Mouse (Mus musculus) adrenal gland, postnatal 14 days (tissue): ENCODE results near the gene Trim13. TPM values are rescaled to one million over a fixed set of nuclear protein-coding genes. Genes with fewer than 3 reads are reported as not detected.
"Not testable (repeated sequence)": the region's sequence is repeated elsewhere in the genome, so short reads cannot be mapped to it uniquely, and the experiment has no call there.

Experiments
- DNase-seq: peaks from one replicate; pipeline ENCODE4 v3.0.0; 2021; ENCODE audit warnings: mixed read lengths
- long read RNA-seq, 2 experiments: library from polyadenylated mRNA; stranded (forward); transcript quantifications; one replicate each; pipeline ENCODE4 v2.0.0; 2021
- total RNA-seq: library from RNA; stranded (reverse); gene quantifications from 2 replicates; pipeline ENCODE4 v1.2.3, GENCODE M21; 2021

Gene Trim13
- total RNA-seq: 7.6 and 7.7 TPM in 2 replicates
- long read RNA-seq, experiment 1, transcript Trim13-201 (3 exons, 1,550 nt): major isoform, 6 of 7 reads
- long read RNA-seq, experiment 1, partial matches to known transcripts: 0 of 7 reads
- long read RNA-seq, experiment 1, other reads (novel, unspliced or antisense): 1 of 7 reads
- long read RNA-seq, experiment 2, partial matches to known transcripts: 1 of 6 reads
- long read RNA-seq, experiment 2, other reads (novel, unspliced or antisense): 3 of 6 reads

- DNase-seq: no peak
Measured at GRCm38 (mm10) chr14:61597968-61598367, at the start of gene Trim13. Gene Trim13 (plus strand): TSS chr14:61598247.

GRCm38 (mm10) chr14:61548614-61549013, 49.4 kb upstream of the Trim13 start:
- DNase-seq: no peak

- no peak for DNase-seq
Measured at GRCm38 (mm10) chr14:61555931-61556288, 42.1 kb upstream of the Trim13 start.

- peak; percentile 98 for DNase-seq
Measured at GRCm38 (mm10) chr14:61556289-61557147, 41.5 kb upstream of the Trim13 start, which contains the start of gene Spryd7. Gene Spryd7 (minus strand): TSS chr14:61556886.

GRCm38 (mm10) chr14:61558901-61559300, 39.1 kb upstream of the Trim13 start:
- DNase-seq: no peak

GRCm38 (mm10) chr14:61559856-61560255, 38.2 kb upstream of the Trim13 start:
- DNase-seq: no peak

- DNase-seq: not testable (repeated sequence)
Measured at GRCm38 (mm10) chr14:61566211-61566610, 31.8 kb upstream of the Trim13 start.

- DNase-seq: no peak
Measured at GRCm38 (mm10) chr14:61569344-61569743, 28.7 kb upstream of the Trim13 start.

GRCm38 (mm10) chr14:61571366-61571765, 26.7 kb upstream of the Trim13 start:
- peak; percentile 94 for DNase-seq

GRCm38 (mm10) chr14:61572131-61572530, 25.9 kb upstream of the Trim13 start:
- no peak for DNase-seq

GRCm38 (mm10) chr14:61575066-61575465, 23.0 kb upstream of the Trim13 start:
- DNase-seq: peak; percentile 47

GRCm38 (mm10) chr14:61575941-61576340, 22.1 kb upstream of the Trim13 start:
- DNase-seq: peak; percentile 27

- DNase-seq: no peak
Measured at GRCm38 (mm10) chr14:61589288-61590065, 8.6 kb upstream of the Trim13 start.

- peak; percentile 40 for DNase-seq
Measured at GRCm38 (mm10) chr14:61596719-61597426, 1.2 kb upstream of the Trim13 start.

- DNase-seq: peak; percentile 96
Measured at GRCm38 (mm10) chr14:61599057-61599806, 1.2 kb downstream of the Trim13 start.

- DNase-seq: no peak
Measured at GRCm38 (mm10) chr14:61601348-61601747, 3.3 kb downstream of the Trim13 start.

- no peak for DNase-seq
Measured at GRCm38 (mm10) chr14:61603069-61603755, 5.2 kb downstream of the Trim13 start.

- no peak for DNase-seq
Measured at GRCm38 (mm10) chr14:61604081-61604480, 6.0 kb downstream of the Trim13 start.

GRCm38 (mm10) chr14:61606088-61606487, 8.0 kb downstream of the Trim13 start:
- DNase-seq: not testable (repeated sequence)

GRCm38 (mm10) chr14:61607157-61607556, 9.1 kb downstream of the Trim13 start, which contains the start of gene Kcnrg:
Gene Kcnrg (plus strand): TSS chr14:61607457.
- DNase-seq: no peak

GRCm38 (mm10) chr14:61611766-61612165, 13.7 kb downstream of the Trim13 start:
- no peak for DNase-seq
